Mouse (Mus musculus): ENCODE data around the gene Pml.

Pml gene

DNA sequence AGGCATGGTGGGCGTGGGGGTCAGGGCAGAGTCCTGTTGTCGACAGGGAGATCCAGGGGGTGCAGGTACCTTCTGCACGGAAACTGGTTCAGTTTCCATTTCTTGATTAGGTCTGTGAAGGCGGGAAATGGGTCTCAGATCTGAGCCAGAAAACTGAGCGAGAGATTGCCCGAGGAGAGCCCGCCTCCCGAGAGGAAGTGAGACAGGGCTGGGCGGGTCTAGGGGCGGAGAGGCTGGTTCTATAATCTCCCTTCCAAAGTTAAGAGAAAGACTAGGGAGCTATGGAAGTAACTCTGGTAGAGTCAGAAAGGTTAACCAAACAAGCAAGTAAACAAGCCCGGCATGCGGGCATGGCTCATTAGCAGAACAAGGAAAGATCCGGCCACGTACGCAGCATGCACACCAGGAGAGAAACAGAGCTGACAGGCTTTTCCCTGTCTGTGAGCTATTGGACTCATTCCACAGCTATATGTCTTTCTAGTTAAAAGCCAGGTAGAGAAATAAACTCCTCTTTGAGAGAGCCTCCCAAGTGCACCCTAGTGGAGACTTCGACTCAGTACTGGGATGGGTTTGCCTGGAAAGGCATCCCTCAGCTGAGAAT, at the start of gene Pml:
TSS of gene Pml (minus strand) at position 195 of the 601 bp plus-strand sequence.
- DNase-seq (ENCODE audit: low spot score) = peak; percentile 86

DNA sequence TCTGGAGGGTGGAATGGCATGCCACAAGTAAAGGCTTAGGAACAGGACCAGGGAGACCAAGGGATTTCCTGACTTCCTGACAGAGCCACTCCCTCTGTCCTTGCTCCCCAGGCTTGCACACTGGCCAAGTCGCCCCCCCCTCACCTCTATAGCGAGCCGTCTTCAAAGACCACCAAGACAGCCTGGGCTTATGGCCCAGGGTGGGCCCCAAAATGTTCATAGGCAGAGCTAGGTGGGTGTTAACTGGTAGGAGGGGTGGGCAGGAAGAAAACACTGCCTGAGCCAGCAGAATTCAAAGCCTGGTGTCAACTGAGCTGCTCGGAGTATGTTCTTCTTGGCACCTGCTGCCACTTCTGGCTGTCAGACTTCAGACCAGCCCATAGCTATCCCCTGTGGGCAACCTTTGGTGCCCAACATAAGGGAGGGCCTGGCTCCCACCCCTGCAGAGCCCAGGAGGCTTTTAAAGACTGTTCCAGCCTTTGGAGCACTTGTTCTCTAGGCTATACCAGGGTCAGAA, 48.4 kb upstream of the Pml start:
- DNase-seq (ENCODE audit: low spot score) = no peak

GRCm38 (mm10) chr9:58297065-58297464, 47.5 kb upstream of the Pml start:
- DNase-seq (ENCODE audit: low spot score) = no peak

DNA sequence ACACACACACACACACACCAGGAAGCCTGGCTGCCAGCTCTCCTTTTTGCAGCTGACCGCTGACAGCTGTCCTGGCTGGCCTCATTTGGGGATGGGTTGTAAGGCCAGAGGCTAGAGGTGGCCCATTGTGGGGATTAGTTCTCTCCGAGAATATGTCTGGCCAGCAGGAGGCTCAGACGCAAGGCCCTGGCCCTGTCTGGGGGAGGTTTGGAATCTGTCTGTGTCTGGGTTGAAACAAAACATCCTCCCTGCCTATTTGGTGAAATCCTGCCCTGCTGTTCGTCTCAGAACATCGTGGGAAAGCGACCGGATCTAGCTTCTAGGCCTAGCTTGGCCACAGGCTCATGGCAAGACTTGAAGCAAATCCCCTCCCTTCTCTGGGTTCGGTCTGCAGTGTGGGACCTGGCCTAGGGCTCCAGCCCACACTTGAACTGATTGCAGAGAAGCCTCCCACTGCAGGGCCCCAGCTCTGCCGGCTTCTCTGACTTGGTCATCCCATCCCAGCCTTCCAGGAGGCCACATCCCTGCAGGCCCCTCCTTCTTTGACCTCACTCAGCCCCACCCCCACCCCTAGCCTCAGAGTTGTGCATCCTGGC, 46.3 kb upstream of the Pml start:
- peak; percentile 59 for DNase-seq (ENCODE audit: low spot score)

- DNase-seq (ENCODE audit: low spot score) = no peak
Observed at GRCm38 (mm10) chr9:58295345-58295744, 45.8 kb upstream of the Pml start.

DNA sequence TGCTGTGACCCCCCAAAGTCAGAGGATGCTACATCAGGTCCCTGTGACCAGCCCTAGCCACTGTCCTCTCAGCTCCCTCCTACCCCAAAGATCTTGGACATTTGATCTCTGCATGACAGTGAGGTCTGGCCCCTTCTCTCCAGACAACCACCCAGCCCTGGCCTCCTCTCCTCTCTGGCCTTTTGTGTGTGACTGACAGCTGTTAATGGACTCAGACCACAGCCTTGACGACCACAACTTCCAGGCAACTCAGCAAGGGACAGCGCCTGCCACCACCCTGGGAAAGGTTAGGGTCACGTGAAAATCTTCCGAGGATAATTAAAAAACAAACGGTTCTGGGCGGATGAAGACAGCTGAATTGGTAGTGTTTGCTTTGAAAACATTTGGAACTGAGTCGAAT, 44.9 kb upstream of the Pml start:
- no peak for DNase-seq (ENCODE audit: low spot score)

DNA sequence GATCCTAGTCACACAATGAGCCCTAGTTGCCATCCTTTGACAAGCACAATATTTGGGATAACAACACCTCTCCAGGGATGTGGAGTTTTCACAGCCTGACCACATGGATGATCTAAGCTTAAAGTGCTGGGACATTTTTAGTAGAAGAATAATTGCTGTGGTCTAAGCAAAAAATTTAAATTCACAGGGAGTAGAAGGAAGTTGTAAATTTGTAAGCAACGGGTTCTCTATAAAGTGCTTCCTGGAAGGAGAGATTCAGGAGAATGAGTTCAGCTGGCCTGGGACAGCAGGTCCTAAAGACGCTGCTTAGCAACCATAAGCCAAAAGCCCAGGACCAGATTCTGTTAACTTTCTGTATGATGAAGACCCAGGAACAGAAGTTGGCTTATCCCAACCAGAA, 40.3 kb upstream of the Pml start:
- no peak for DNase-seq (ENCODE audit: low spot score)

DNA sequence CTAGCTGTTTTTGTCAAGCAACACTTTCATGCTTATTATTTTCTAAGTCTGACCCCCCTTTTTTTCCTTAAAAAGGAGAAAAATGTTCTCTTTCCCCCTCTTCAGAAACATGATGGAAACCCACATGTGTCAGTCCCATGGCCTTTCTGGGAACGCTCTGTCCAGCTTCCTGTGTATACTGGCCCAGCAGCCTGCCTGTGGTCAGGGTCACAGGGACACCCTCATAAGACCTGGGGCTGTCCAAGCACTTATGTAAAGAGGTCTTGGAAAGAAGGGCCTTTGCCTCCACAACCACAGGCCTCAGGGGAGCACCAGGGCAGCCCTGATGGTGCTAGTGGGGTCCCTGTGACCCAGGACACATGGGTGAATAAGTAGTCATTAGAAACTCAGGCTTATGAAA, 39.5 kb upstream of the Pml start:
- DNase-seq (ENCODE audit: low spot score) = no peak

GRCm38 (mm10) chr9:58283431-58283830, 33.8 kb upstream of the Pml start:
- DNase-seq (ENCODE audit: low spot score) = no peak

DNA sequence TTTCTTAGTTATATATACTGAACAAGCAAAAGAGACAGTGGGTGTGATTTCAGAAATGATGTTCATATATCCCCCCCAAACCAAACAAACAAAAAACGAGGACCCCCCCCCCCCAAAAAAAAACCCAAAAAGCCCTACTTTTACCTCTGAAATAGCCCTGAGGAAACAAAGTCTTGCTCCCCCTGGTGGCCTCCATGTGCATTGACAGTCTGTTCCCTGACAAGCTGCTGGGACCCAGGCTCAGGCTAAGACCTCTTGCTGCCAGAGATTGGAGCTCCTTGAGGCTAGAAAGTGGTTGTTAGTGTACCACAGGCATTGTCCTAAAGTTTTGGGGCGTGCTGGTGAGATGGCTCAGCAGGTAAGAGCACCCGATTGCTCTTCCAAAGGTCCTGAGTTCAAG, 32.0 kb upstream of the Pml start:
- no peak for DNase-seq (ENCODE audit: low spot score)

DNA sequence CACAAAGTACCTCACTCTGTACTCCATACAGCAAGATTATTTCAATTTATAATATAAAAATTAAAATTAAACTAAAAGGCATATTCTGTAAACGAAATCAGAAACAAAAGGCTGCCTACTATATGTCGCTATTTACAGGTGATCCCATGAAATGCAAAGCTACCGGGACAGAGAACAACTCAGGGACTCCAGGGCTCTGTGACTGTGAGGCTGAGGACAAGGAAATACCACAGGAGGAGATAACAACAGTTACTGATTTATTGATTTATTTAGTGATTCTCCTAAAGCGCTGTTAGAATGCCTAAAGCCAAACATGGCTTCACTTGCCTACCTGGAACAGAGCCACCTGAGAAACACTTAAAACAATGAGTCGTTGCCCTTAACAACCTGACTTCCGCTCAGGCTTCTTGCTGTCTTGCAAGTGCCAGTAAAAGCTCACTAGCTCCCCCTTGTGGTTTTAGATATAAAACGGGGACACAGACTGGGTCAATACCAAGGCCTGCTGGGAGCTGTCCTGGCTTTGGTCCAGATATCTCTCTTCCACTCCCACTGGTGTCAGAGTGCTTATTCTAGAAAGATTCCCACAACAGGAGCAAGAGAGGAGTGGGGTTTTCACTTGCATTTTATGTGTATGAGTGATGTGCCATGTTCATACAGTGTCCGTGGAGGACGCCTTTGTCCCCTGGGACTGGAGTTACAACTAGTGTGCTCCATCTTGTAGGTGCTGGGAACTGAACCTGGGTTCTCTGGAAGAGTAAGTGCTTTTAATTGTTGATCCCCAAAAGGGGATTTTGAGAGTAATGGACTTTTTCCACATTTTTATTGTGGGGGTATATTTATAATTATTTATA, 30.9 kb upstream of the Pml start:
- peak; percentile 92 for DNase-seq (ENCODE audit: low spot score)

- DNase-seq (ENCODE audit: low spot score) = no peak
Observed at GRCm38 (mm10) chr9:58279780-58280179, 30.2 kb upstream of the Pml start.

DNA sequence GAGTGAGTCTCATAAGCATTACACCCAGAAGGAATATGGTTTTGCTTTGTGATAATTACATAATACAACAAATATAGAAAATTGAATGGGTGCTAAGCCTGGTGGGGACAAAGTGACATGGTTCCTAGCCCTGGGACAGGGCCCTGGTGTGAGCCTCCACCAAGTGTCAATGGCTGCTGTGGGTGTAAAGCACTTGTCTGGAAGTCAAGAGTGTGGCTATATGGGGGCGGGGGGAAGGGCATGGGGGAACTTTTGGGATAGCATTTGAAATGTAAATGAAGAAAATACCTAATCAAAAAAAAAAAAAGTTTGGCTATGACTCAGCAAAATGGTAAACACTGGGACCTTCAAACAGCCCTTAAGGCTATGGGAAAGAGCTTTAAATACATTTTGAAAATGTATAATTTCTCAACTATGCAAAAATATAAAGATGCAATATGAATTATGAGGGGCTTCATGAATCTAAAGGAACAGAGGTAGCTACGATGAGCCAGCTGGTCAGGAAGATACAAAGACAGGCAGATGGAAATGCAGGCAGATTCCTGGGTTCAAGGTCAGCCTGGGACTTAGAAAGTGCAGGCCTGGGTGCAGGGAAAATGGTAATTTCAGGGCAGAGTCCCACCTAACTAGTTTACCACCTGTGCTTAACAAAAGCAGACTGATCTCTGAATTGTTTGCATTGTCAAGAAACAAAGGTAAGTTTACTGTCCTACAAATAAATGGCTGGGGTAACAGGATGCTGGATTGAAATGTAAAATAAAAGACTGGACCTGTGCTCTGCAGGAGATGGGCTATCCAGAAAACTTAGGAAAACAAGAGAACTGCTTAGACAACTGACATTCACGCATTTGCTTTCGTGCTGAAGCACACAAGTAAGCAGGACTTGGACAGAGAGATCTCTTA, 29.5 kb upstream of the Pml start:
- DNase-seq (ENCODE audit: low spot score) = no peak

- DNase-seq (ENCODE audit: low spot score) = no peak
Observed at GRCm38 (mm10) chr9:58278313-58278712, 28.7 kb upstream of the Pml start.

DNA sequence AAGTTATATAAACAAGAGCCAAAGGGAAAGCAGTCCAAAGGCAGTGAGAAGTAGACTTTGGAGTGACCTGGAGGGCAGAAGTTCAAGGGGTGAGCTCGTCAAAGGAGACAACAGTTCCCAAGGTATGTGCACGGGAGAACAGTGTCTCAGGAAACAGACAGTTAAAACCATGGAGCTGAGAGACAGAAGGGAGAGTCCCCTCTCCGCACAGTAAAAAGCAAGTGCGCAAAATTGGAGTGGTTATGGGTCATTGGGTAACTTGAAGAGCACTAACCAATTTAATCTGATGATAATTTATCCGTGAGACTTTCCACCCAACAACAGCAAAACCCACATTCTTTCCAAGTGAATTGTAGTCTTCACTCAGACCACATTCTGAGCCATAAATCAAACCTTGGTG, 26.8 kb upstream of the Pml start:
- no peak for DNase-seq (ENCODE audit: low spot score)

- no peak for DNase-seq (ENCODE audit: low spot score)
Observed at GRCm38 (mm10) chr9:58275797-58276196, 26.2 kb upstream of the Pml start.

DNA sequence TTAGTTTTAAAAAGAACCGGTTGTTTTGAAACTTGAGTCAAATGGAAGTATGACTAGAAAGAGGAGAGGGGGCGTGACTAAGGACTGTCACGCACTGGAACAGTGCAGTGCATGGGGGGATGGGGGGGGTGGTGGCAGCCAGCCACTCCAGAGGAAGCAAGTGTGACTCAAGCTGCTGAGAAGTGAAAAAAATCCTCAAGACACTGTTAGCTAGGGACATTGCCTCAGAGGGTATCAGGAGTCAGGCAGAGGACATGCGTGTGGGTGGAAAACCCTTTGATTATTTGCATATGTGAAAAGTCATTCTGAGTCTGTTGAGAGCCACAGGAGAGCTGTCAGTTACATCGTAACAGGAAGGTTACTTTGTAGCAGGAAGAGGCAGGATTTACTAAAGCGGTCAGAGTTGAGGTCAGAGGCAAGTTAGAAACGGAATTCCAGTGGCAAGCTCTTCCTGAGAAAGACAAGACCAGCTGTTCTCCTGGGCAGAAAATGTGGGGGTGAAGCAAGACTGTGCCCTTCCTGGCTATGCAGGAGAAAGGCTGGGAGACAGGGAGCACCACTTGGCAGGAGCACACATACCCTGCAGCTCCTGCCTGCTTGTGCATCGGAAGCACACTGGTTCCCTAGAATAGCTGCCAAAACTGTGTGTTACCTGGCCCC, 25.7 kb upstream of the Pml start:
- DNase-seq (ENCODE audit: low spot score) = peak; percentile 70

DNA sequence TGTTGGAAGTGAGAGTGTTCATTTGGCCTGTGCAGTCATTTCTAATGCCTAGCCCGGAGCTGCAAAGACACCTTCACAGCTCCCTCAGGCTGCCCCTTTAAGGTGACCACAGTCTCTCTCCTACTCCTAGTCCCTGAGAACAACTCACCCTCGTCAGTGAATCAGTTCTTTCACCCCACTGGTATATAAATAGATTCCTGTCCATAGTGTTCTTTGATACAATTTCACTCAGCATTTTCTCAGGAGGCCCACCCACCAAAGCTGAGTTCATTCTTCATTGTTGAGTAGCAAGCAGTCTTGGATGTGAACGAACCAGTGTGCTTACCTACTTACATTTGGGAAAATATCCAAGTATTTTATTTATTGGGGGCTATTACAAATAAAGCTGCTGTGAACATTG, 25.0 kb upstream of the Pml start:
- DNase-seq (ENCODE audit: low spot score) = no peak

GRCm38 (mm10) chr9:58274101-58274604, 24.6 kb upstream of the Pml start:
- no peak for DNase-seq (ENCODE audit: low spot score)

DNA sequence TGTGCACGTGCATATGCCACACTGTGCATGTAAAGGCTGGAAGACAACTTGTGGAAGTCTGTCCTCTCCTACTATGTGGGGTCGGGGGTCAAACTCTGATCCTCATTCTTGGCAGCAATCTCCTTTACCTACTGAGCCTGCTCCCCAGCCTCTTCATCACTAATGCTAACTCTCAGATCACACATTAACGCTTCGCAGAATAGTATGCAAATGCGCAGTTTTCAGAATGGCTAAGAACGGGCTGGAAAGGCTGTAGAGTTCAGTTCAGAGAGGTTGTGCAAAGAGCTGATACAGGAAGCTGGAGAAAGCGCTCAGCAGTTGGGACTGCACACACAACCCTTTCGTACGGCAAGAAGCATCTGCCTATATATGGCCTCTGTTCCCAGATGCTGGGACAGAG, 23.3 kb upstream of the Pml start:
- no peak for DNase-seq (ENCODE audit: low spot score)

GRCm38 (mm10) chr9:58272068-58272541, 22.5 kb upstream of the Pml start:
- DNase-seq (ENCODE audit: low spot score) = peak; percentile 59
